Mouse (Mus musculus) kidney, postnatal 0 days (tissue): Measurements from ENCODE around the gene Dnah9. TPM values are rescaled to one million over a fixed set of nuclear protein-coding genes. Genes with fewer than 3 reads are reported as not detected.

Source experiments
- ATAC-seq: fragments of 200-750 bp; cut with Nextera tagmentation; replicated peaks from 2 replicates; pipeline ENCODE4 v1.8.0; 2017; ENCODE audit warnings: low read depth, moderate number of reproducible peaks, moderate TSS enrichment, moderate library complexity; ENCODE audit not compliant: low FRiP score
- DNase-seq: peaks from one replicate; pipeline ENCODE4 v3.0.0-alpha.2; 2016; ENCODE audit warnings: low spot score
- H3K27ac ChIP-seq: fragments of 300-500 bp; sonication (generic); 2 replicates; pipeline ENCODE4 v1.5.1; 2014; ENCODE audit warnings: mild to moderate bottlenecking
- H3K27me3 ChIP-seq: fragments of 300-500 bp; sonication (generic); 2 replicates; pipeline ENCODE4 v1.6.1; 2014; ENCODE audit warnings: low read length, mixed read lengths; ENCODE audit not compliant: insufficient read depth
- H3K36me3 ChIP-seq: fragments of 300-500 bp; sonication (generic); 2 replicates; pipeline ENCODE4 v1.6.1; 2014; ENCODE audit warnings: low read length, mixed read lengths; ENCODE audit not compliant: insufficient read depth
- H3K4me1 ChIP-seq: fragments of 300-500 bp; sonication (generic); replicated peaks from 2 replicates; pipeline ENCODE4 v1.6.1; 2014; ENCODE audit warnings: antibody characterized with exemption, low read length, mixed read lengths; ENCODE audit not compliant: insufficient read depth
- H3K4me2 ChIP-seq: fragments of 300-500 bp; sonication (generic); 2 replicates; pipeline ENCODE4 v1.6.1; 2014; ENCODE audit warnings: mild to moderate bottlenecking, low read length, moderate library complexity, mixed read lengths
- H3K4me3 ChIP-seq: fragments of 300-500 bp; sonication (generic); replicated peaks from 2 replicates; pipeline ENCODE4 v1.5.1; 2014; ENCODE audit warnings: low read depth, low read length
- H3K9ac ChIP-seq: fragments of 300-500 bp; sonication (generic); 2 replicates; pipeline ENCODE4 v1.6.1; 2014; ENCODE audit warnings: low read depth, low read length
- H3K9me3 ChIP-seq: fragments of 300-500 bp; sonication (generic); replicated peaks from 2 replicates; pipeline ENCODE4 v1.6.1; 2016; ENCODE audit warnings: low read length, inconsistent platforms, mixed read lengths
- CTCF ChIP-seq: IDR thresholded peaks from 2 replicates; pipeline ENCODE4 v1.5.1; 2016; ENCODE audit warnings: antibody characterized with exemption, low read depth, mild to moderate bottlenecking, moderate library complexity
- WGBS: fragments of 180-500 bp; shearing (Covaris S2); extraction: QIAGEN DNeasy Blood & Tissue Kit; methylation state at CpG from one replicate; pipeline ENCODE4 v1.1.7; 2014; 5-methylcytosine and 5-hydroxymethylcytosine counted together
- polyA plus RNA-seq: library from polyadenylated mRNA; unstranded; fragments of >200 nt; fragmentation: Nextera tagmentation; extraction: Ambion mirVana; gene quantifications from 2 replicates; pipeline ENCODE4 v1.2.1, GENCODE M21; 2015

Dnah9 gene
- polyA plus RNA-seq, 1 experiment from 2014 or later, result 0.09 TPM

DNA sequence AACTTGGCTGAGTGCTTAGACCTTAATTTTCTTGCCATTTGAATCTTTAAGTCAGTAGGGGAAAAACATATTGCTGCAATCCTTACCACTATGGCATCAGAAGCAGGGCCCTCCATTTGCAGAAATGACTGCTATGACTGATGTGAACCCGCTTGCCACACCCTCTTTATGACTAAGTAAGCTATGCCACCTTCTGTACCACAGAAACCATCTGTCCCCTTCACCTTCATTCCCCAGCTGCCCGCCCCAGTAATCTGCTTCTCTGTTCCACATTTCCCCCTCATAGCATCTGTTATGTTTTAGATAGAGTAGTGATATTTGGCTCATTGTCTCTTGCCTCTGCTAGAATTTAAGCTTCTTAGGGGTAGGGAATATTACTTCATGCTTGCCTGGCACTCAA lies 237.6 kb downstream of the Dnah9 start:
- ATAC-seq, result no peak

GRCm38 (mm10) chr11:65930359-65930758 lies 238.0 kb downstream of the Dnah9 start:
- no peaks in the 10 kb centered on the region for H3K4me1 ChIP-seq
- H3K27ac ChIP-seq, result no peak overlapping the region
- WGBS, result 73% methylated on average over 4 of the region's 4 CpGs
- H3K4me2 ChIP-seq, result no peak overlapping the region
- no peaks in the 10 kb centered on the region for H3K27me3 ChIP-seq
- no peaks in the 10 kb centered on the region for H3K9me3 ChIP-seq
- H3K36me3 ChIP-seq, result no peaks in the 10 kb centered on the region
- no peak for TF ChIP-seq CTCF
- no peak overlapping the region for H3K4me3 ChIP-seq
- ATAC-seq, result no peak
- H3K9ac ChIP-seq, result no peak overlapping the region
- DNase-seq, result no peak

More for the DNA sequence above, 237.6 kb downstream of the Dnah9 start:
- Histone ChIP-seq H3K9me3 (no peaks in the 10 kb centered on the region), H3K4me3 (no peak overlapping the region), H3K36me3 (no peaks in the 10 kb centered on the region), H3K4me1 (no peaks in the 10 kb centered on the region), H3K27ac (no peak overlapping the region), H3K9ac (no peak overlapping the region), H3K4me2 (no peak overlapping the region), H3K27me3 (no peaks in the 10 kb centered on the region)
- 86% methylated on average over 2 of the region's 2 CpGs for WGBS
- TF ChIP-seq CTCF, result no peak
- no peak for DNase-seq

GRCm38 (mm10) chr11:65927962-65928361 lies 240.4 kb downstream of the Dnah9 start:
- no peak for ATAC-seq
- DNase-seq, result no peak
- WGBS, result 10% methylated on average over 1 of the region's 1 CpGs
- H3K9me3 ChIP-seq, result no peaks in the 10 kb centered on the region
- H3K4me2 ChIP-seq, result no peak overlapping the region
- H3K9ac ChIP-seq, result no peak overlapping the region
- no peaks in the 10 kb centered on the region for H3K4me1 ChIP-seq
- no peaks in the 10 kb centered on the region for H3K36me3 ChIP-seq
- H3K27me3 ChIP-seq, result no peaks in the 10 kb centered on the region
- no peak for TF ChIP-seq CTCF
- no peak overlapping the region for H3K4me3 ChIP-seq
- H3K27ac ChIP-seq, result no peak overlapping the region

DNA sequence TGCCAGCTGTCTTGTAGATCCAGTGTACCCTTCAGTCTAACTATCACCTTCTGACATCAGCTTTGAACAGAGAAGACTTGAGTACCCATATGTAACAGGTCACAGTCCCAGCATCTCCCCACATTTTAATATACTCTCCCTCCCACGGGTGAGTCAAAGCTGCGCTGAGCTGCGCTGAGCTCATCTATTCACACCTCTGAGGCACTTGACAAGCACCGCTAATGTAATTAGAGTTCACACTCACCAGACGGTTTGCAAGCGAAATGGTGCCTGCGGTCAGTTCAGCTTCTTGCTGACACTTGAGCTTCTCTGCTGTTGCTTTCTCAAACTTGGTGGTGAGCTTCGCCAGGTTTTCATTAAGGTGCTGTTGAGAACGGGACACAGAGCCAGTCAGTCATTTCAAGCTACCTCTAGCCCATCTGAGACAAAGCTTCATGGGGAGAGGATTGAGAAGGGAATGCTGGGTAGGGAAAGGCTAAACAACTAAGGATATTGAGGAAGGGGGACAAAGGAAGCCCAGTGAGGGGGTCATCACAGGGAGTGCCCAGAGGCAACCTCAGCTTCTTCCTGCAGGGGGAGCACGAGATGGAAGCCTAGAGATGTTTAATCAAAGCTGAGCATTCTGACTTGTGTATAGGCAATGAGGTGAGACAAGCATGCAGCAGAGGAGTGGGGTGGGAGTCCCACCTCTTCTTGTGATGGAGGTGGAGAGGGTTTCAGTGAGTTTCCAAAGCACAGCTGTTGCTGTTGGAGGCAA lies 249.7 kb downstream of the Dnah9 start:
- Histone ChIP-seq H3K27me3 (no peaks in the 10 kb centered on the region), H3K36me3 (no peaks in the 10 kb centered on the region), H3K9me3 (no peaks in the 10 kb centered on the region), H3K9ac (no peak overlapping the region), H3K27ac (no peak overlapping the region), H3K4me1 (no peaks in the 10 kb centered on the region), H3K4me3 (no peak overlapping the region), H3K4me2 (no peak overlapping the region)
- TF ChIP-seq CTCF, result peak; percentile 50
- no peak for DNase-seq
- 59% methylated on average over 10 of the region's 10 CpGs for WGBS
- no peak for ATAC-seq

DNA sequence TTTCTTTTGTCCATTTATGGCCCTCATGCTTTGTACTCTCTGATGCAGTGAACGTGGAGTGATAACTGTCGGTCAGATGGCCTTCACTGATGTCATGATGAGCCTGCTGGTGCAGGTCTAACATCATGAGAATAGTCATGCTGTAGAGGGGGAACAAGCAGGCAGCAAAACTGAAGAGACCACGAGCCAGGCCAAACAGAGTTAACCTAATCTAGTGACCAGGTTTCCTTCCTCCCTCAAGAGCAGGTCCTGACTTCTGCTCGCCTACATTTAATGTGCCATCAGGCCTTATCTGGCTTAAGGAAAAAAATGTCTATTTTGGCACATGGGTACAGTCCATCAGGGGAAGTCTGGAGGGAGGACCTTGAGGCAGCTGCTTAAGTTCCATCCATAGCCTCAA lies 259.2 kb downstream of the Dnah9 start:
- Histone ChIP-seq H3K27ac (no peak overlapping the region), H3K27me3 (no peaks in the 10 kb centered on the region), H3K4me1 (no peaks in the 10 kb centered on the region), H3K36me3 (no peaks in the 10 kb centered on the region), H3K9ac (no peak overlapping the region), H3K4me2 (no peak overlapping the region), H3K9me3 (no peaks in the 10 kb centered on the region), H3K4me3 (no peak overlapping the region)
- 69% methylated on average over 4 of the region's 4 CpGs for WGBS
- ATAC-seq (no peak), DNase-seq (no peak)
- TF ChIP-seq CTCF, result no peak

- Histone ChIP-seq H3K4me2 (no peak overlapping the region), H3K9ac (no peak overlapping the region), H3K9me3 (no peaks in the 10 kb centered on the region), H3K4me3 (no peak overlapping the region), H3K27ac (no peak overlapping the region), H3K27me3 (no peaks in the 10 kb centered on the region), H3K36me3 (no peaks in the 10 kb centered on the region), H3K4me1 (no peaks in the 10 kb centered on the region)
- WGBS, result 69% methylated on average over 2 of the region's 2 CpGs
- ATAC-seq (no peak), DNase-seq (peak; percentile 34)
- TF ChIP-seq CTCF, result peak; percentile 61
Observed at GRCm38 (mm10) chr11:65905487-65905886, 262.9 kb downstream of the Dnah9 start.

DNA sequence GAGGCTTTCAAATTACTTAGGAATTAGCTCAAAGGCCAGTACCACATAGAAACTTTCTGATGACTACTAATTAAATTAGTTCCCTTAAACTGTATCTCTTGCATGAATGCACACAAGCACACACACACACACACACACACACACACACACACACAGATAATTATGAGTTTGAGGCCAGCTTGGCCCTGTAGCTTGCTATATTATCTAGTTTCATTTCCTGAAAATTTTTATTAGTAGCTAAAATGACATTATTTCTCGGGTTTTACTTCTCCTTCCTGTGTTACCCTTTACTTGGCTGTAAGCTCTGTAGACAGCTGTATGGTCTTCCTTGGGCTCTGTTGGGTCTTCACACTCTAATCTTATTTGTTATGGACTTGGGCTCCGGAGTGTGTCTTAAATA lies 264.4 kb downstream of the Dnah9 start:
- Histone ChIP-seq H3K27ac (no peak overlapping the region), H3K4me3 (no peak overlapping the region), H3K9ac (no peak overlapping the region), H3K4me1 (no peaks in the 10 kb centered on the region), H3K9me3 (no peaks in the 10 kb centered on the region), H3K27me3 (no peaks in the 10 kb centered on the region), H3K36me3 (no peaks in the 10 kb centered on the region), H3K4me2 (no peak overlapping the region)
- 77% methylated on average over 2 of the region's 2 CpGs for WGBS
- DNase-seq, result no peak
- TF ChIP-seq CTCF, result no peak
- no peak for ATAC-seq
